Mouse (Mus musculus) skeletal muscle tissue, postnatal 0 days (tissue): Measurements from ENCODE around the gene Lsamp. TPM values are rescaled to one million over a fixed set of nuclear protein-coding genes. Genes with fewer than 3 reads are reported as not detected.

Experiments
- microRNA-seq, 2 experiments: library from miRNA; unstranded; fragments of <30 nt; microRNA quantifications; one replicate each; pipeline ENCODE4; 2016
- polyA plus RNA-seq: library from polyadenylated mRNA; unstranded; fragments of >200 nt; fragmentation: Nextera tagmentation; extraction: Ambion mirVana; gene quantifications from 2 replicates; pipeline ENCODE4 v1.2.1, GENCODE M21; 2015

Lsamp gene
- 0.87 and 1.0 TPM in 2 replicates for polyA plus RNA-seq

GRCm38 (mm10) chr16:39984205-39984634 is at the start of gene Lsamp:
Gene Lsamp, plus strand, starts transcription at chr16:39984361.

Small RNA genes within 50 kb of the gene (microRNA-seq; reads per million reads assigned to microRNA genes)
- gene Gm27887 (0 reads per million in 2 experiments), gene Gm47276 (0 reads per million in 2 experiments)
